Comparison of ENCODE assay signal across 8 mouse cellular contexts in the genomic region with DNA sequence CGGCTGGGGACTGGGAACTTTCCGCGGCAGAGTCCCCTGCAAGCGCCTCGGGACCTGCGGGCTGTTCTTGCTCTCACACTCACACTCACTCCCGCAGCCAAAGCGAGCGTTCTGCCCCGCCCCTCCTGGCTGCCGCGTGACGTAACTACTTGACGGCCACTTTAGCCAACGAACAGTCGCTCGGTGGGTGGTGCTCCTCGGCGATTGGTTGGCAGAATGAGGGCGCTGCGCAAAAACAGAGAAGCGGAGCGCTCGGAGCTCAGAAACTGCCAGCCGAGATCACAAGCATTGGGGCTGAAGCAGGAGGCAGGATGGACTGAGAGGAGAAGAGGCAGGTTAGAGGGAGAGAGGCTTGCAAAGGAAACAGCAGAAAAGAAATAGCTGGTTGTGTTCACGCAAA. TPM values are rescaled to one million over a fixed set of nuclear protein-coding genes. Genes with fewer than 3 reads are reported as not detected.
DNase-seq lines count a peak whose midpoint lies in the region; ATAC-seq lines count a peak whose summit lies in the region.

A gene (plus strand): TSS at position 254 of the 400 bp plus-strand sequence.

- peak; percentile 90 for ATAC-seq in intestine, embryonic 14.5 days (replicated peaks; ENCODE audit: low FRiP score, low TSS enrichment, low read depth)
- no peak for ATAC-seq in erythroid progenitor cell, adult 5-6 weeks (replicated peaks; ENCODE audit: low FRiP score, poor library complexity, severe bottlenecking)

- peak within 1 kb of the TSS; percentile 57 for H3K4me3 ChIP-seq in intestine, embryonic 14.5 days (ENCODE audit: low read depth, low read length)

- H3K27me3 ChIP-seq in intestine, embryonic 14.5 days (replicated peaks; ENCODE audit: control insufficient read depth, insufficient read depth, low read length) = peaks cover 46% of the 10 kb centered on the region

- peak within 1 kb of the TSS; percentile 14; the same call in 1 of the 2 replicates for H3K9ac ChIP-seq in intestine, embryonic 14.5 days (ENCODE audit: low read length)

- under 1% methylated on average over 26 of the region's 26 CpGs for WGBS in intestine, embryonic 14.5 days

- no peak within 1 kb of the TSS for H3K27ac ChIP-seq in intestine, embryonic 14.5 days (ENCODE audit: low read depth)

- H3K4me2 ChIP-seq in intestine, embryonic 14.5 days (ENCODE audit: low read length) = peak within 1 kb of the TSS; percentile 64

- DNase-seq in adrenal gland, postnatal 36 days = peak; percentile 85 to 89
- peak; percentile 97 for DNase-seq in embryo, embryonic 11 days
- peak; percentile 87 to 88 for DNase-seq in gastrocnemius, postnatal 36 days
- DNase-seq in intestine, embryonic 14.5 days (ENCODE audit: low spot score) = peak; percentile 97
- peak; percentile 98 to 99 for DNase-seq in left cerebral cortex, adult 8-10 months (ENCODE audit: low spot score in 2 of 2)
- peak; percentile 90 to 91 for DNase-seq in lung, postnatal 4 days
- peak; percentile 99 for DNase-seq in right cerebral cortex, postnatal 10 days (ENCODE audit: low spot score in 2 of 2)

- intact Hi-C loops in gastrocnemius, postnatal 36 days (cut with DNase I) = no loop called here

- peaks cover 24% of the 10 kb centered on the region for H3K4me1 ChIP-seq in intestine, embryonic 14.5 days (replicated peaks; ENCODE audit: control insufficient read depth, insufficient read depth, low read length)

- no peaks in the 10 kb centered on the region for H3K9me3 ChIP-seq in intestine, embryonic 14.5 days (ENCODE audit: control insufficient read depth, low read length)

- no peaks in the 10 kb centered on the region for H3K36me3 ChIP-seq in intestine, embryonic 14.5 days (ENCODE audit: control insufficient read depth, insufficient read depth, low read length)

RNA-seq across cellular contexts. Expression of the gene that starts here (rescaled TPM):
- total RNA-seq in adrenal gland, postnatal 36 days (2021) = 1 to 10 TPM; 3.0 to 4.2 TPM
- under 1 TPM in 1 of 2 experiments, not detected in 1; 0.23 TPM for total RNA-seq in gastrocnemius, postnatal 36 days (2021)
- polyA plus RNA-seq in intestine, embryonic 14.5 days (2014; fragmentation: Nextera tagmentation; extraction: Ambion mirVana) = 0.62 and 0.84 TPM in 2 replicates
- 100 to 1,000 TPM; 180 to 208 (median 195) TPM for total RNA-seq in left cerebral cortex, adult 8-10 months (2022)
- total RNA-seq in erythroid progenitor cell, adult 5-6 weeks (2015; ENCODE audit: low replicate concordance) = not detected in 2 replicates
- not detected in 2 replicates for total RNA-seq in erythroid progenitor cell, adult 5-6 weeks (2017; ENCODE audit: low replicate concordance)

Comparison
In these comparisons a context has a peak if more than half of its experiments do, and no peak if none do; other contexts are left out.
1. RNA of the gene that starts here (total RNA-seq): 180 to 208 TPM in left cerebral cortex, adult 8-10 months; 3.0 to 4.2 TPM in adrenal gland, postnatal 36 days, 0.23 TPM in gastrocnemius, postnatal 36 days and not detected in erythroid progenitor cell, adult 5-6 weeks; every median in the first group is over 10 times any median in the second.
2. Peak in DNase-seq in gastrocnemius, postnatal 36 days; RNA of the gene not detected or under 1 TPM.
3. Peak in DNase-seq, ATAC-seq, H3K4me3 ChIP-seq, H3K9ac ChIP-seq and H3K4me2 ChIP-seq in intestine, embryonic 14.5 days; RNA of the gene not detected or under 1 TPM.
4. Peak in every context shown above with its lines, with median percentiles within 50 percentile points of each other: DNase-seq.